Mouse (Mus musculus) kidney, postnatal 14 days (tissue): ENCODE measurements around the gene Arhgef17.

Experiments
- DNase-seq: peaks from one replicate; pipeline ENCODE4 v3.0.0; 2022; ENCODE audit warnings: mixed read lengths

Arhgef17 gene

GRCm38 (mm10) chr7:100843866-100844265, 88.0 kb downstream of the Arhgef17 start:
- no peak for DNase-seq

GRCm38 (mm10) chr7:100842175-100842574, 89.7 kb downstream of the Arhgef17 start:
- peak; percentile 37 for DNase-seq

DNA sequence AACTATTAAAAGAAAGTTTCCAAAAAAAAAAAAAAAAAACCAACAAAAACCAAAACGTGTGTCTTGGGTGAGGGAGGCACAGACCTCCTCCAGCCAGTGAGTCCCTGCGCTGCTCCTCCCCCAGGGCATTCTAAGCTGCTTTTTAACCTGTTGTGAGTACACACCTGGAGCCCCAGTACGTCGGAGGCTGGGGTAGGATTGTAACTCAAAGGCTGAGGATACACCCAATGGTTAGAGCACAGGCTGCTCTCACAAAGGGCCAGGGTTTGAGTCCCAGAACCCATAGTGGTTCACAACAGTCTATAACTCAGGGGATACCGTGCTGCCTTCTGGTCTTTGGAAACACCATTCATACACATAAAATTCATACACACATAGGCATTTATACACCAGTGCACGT, 90.3 kb downstream of the Arhgef17 start:
- no peak for DNase-seq

DNA sequence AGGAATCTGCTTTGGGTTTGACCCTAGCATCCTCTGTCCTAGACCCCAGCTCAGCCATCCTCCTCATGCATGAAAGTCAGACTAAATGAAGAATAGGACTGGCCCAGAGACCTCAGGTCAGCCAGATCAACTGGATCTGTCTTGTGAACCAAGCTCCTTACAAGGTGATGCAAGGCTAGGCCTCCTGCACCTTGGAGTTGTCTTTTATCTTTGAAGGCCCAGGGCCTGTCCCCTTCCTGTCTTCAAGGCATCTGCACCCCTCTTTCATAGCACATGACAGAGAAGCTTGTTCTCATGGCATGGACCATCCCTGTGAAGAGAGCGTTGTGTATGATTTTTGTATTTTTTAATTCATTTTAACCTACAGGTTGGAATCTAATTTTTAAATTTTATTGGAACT, 91.0 kb downstream of the Arhgef17 start:
- no peak for DNase-seq

- DNase-seq = no peak
Observed at GRCm38 (mm10) chr7:100839632-100840402, 92.1 kb downstream of the Arhgef17 start.

- DNase-seq = peak; percentile 59
Observed at GRCm38 (mm10) chr7:100837701-100838100, 94.2 kb downstream of the Arhgef17 start.

DNA sequence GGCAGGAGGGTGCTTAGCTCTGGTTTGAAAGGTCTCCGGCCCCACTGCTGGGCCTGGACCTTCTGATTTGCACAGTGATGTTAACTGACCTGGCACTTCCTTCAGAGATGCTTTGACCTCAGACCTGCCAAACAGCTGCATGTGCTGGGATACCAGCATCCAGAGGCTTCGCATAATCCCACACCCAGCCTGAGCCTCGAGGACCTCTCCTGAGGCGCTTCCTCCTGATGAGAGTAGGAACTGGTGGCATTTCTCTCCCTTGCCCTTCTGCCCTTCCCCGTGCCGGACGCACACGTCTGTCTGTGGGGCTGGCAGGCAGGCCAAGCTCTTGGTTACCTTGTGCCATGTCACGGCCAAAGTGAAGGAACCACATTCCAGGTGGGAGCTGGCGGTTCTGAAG, 95.2 kb downstream of the Arhgef17 start:
- DNase-seq = no peak

DNA sequence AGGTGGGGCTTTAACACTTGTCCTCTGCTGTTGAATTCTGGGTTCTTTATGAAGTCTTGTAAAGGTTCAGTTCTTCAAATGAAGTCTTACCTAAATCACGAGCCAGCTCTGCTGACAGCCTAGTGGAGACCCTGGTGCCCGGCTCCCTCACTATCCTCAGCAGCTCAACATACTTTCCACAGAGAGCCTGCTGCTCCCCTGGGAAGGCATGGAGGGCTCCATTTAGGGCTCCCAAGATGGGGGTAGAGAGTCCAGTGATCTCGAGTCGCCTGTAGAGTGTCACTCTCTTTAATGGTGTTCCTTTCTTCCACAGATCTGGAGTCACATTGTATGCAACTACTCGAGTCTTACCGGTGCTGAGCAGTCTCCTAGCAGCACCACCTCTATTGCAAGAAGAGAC, 96.2 kb downstream of the Arhgef17 start:
- DNase-seq = no peak

DNA sequence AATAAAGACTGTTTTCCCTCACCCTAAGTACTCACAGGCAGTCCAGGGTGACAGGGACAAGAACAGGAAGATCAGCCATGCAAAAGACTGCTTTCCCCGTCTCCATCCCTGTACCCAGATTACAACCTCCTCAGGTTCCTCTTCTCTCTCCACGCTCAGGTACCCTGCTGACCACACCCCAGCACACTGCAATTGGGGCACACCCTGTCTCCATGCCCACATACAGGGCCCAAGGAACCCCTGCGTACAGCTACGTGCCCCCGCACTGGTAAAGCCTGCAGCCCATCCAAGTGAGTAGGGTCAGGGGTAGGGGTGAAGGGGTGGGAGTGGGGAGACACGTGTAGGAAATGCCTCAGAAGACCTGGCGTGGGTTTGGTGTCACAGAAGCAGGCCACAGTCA, 96.7 kb downstream of the Arhgef17 start:
- no peak for DNase-seq

GRCm38 (mm10) chr7:100833859-100834258, 98.0 kb downstream of the Arhgef17 start:
- DNase-seq = no peak

- no peak for DNase-seq
Observed at GRCm38 (mm10) chr7:100828549-100828948, 103.4 kb downstream of the Arhgef17 start.

DNA sequence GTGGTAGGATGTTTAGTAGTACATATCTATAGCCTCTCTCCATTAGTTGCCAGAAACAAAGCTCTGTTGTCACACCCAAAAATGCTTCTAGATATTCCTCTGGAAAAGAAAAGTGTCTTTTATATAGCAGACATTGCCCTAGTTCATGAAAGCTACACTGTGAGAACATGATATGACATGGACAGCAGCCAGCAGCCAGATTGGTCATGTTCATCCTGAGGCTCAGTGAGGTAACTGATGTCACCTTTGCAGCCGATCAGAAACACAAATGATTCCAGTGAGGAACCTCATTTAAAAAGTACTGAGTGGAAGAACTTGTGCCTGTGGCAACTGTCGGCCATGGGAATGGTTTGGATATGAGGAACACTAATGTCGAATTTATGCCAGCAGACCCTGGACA, 107.2 kb downstream of the Arhgef17 start:
- DNase-seq = no peak
